Mouse (Mus musculus) hindbrain, postnatal 0 days (tissue): ENCODE measurements at regions not wholly inside any gene's neighbourhood (a gene's known extent, or its start where the extent isn't known, plus 50 kb on each side); places are given as distances from the start of the nearest gene placed in this dataset.

Experiments
- ATAC-seq: fragments of 200-750 bp; cut with Nextera tagmentation; 2 replicates; pipeline ENCODE4 v1.8.0; 2017; ENCODE audit warnings: mild to moderate bottlenecking, moderate TSS enrichment, moderate library complexity
- DNase-seq: peaks from one replicate; pipeline ENCODE4 v3.0.0-alpha.2; 2015; ENCODE audit warnings: low spot score
- H3K27ac ChIP-seq: fragments of 300-500 bp; sonication (generic); 2 replicates; pipeline ENCODE4 v1.5.1; 2014; ENCODE audit warnings: mild to moderate bottlenecking
- H3K27me3 ChIP-seq: fragments of 300-500 bp; sonication (generic); 2 replicates; pipeline ENCODE4 v1.6.1; 2014; ENCODE audit warnings: low read length, mixed read lengths; ENCODE audit not compliant: insufficient read depth
- H3K36me3 ChIP-seq: fragments of 300-500 bp; sonication (generic); 2 replicates; pipeline ENCODE4 v1.6.1; 2014; ENCODE audit warnings: low read length, mixed read lengths; ENCODE audit not compliant: insufficient read depth
- H3K4me1 ChIP-seq: fragments of 300-500 bp; sonication (generic); 2 replicates; pipeline ENCODE4 v1.6.1; 2014; ENCODE audit warnings: antibody characterized with exemption, low read length, mixed read lengths; ENCODE audit not compliant: insufficient read depth
- H3K4me2 ChIP-seq: fragments of 300-500 bp; sonication (generic); 2 replicates; pipeline ENCODE4 v1.6.1; 2014; ENCODE audit warnings: low read depth, mild to moderate bottlenecking, low read length, moderate library complexity, mixed read lengths
- H3K4me3 ChIP-seq: fragments of 300-500 bp; sonication (generic); 2 replicates; pipeline ENCODE4 v1.5.1; 2014; ENCODE audit warnings: low read length
- H3K9ac ChIP-seq: fragments of 300-500 bp; sonication (generic); replicated peaks from 2 replicates; pipeline ENCODE4 v1.6.1; 2014; ENCODE audit warnings: mild to moderate bottlenecking, low read length, moderate library complexity, mixed read lengths
- H3K9me3 ChIP-seq: fragments of 300-500 bp; sonication (generic); 2 replicates; pipeline ENCODE4 v1.6.1; 2016; ENCODE audit warnings: low read length, mixed read lengths
- CTCF ChIP-seq: IDR thresholded peaks from 2 replicates; pipeline ENCODE4 v1.5.1; 2016; ENCODE audit warnings: antibody characterized with exemption, control low read depth, low read depth
- WGBS: fragments of 180-500 bp; shearing (Covaris S2); extraction: QIAGEN DNeasy Blood & Tissue Kit; methylation state at CpG from one replicate; pipeline ENCODE4 v1.1.7; 2014; 5-methylcytosine and 5-hydroxymethylcytosine counted together

DNA sequence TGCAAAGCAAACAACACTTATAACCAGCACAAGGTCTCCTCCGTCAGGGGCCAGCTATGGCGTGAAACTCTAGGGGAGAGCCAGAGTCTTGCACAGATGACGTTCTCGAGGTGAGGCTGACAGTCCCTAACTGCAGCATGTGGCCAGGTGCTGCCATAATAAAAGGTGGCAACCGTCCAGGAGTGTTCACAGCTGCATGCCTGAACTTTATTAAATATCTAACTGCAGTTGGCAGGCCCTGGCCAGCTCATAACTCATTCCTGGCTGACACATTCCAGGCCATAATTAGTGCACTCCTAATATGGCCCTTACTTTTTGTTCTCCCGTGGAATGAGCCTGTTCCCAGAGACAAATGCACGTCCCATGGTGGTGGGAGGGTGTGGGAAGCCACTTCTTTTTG, 169.6 kb downstream of the Gas1 start:
- 49% methylated on average over 7 of the region's 7 CpGs for whole genome bisulfite sequencing
- H3K4me1 ChIP-seq = no peaks in the 10 kb centered on the region
- no peaks in the 10 kb centered on the region for H3K36me3 ChIP-seq
- TF ChIP-seq CTCF = no peak
- no peak overlapping the region for H3K4me2 ChIP-seq
- DNase-seq (peak; percentile 32), ATAC-seq (0 out of 2 replicates have a peak, but pooled peaks have one; percentile 35)
- no peak overlapping the region for H3K4me3 ChIP-seq
- H3K9ac ChIP-seq = no peak overlapping the region
- no peaks in the 10 kb centered on the region for H3K9me3 ChIP-seq
- no peaks in the 10 kb centered on the region for H3K27me3 ChIP-seq
- H3K27ac ChIP-seq = no peak overlapping the region

DNA sequence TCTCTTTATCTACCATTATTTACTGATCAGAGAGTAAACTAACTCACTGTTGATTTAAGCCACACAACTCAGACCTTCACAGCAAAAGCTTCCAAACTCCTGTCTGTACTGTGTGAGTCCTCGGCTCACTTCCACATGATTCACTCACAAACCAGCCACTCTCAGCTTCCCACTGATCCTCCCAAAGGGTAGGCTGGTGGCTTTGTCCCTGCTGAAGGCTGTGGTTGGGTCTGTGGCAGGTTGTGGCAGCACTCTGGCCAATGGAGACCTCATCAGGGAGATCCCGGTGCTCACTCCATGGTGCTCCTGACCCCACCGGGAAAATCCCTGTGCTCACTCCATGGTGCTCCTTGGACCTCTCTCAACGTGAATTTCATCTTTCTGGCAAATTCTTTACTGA, 170.1 kb downstream of the Gas1 start:
- no peak for TF ChIP-seq CTCF
- H3K4me3 ChIP-seq = no peak overlapping the region
- no peak overlapping the region for H3K27ac ChIP-seq
- H3K4me2 ChIP-seq = no peak overlapping the region
- H3K9ac ChIP-seq = no peak overlapping the region
- no peaks in the 10 kb centered on the region for H3K4me1 ChIP-seq
- no peaks in the 10 kb centered on the region for H3K36me3 ChIP-seq
- no peaks in the 10 kb centered on the region for H3K27me3 ChIP-seq
- H3K9me3 ChIP-seq = no peaks in the 10 kb centered on the region
- DNase-seq (no peak), ATAC-seq (no peak)
- WGBS = 71% methylated on average over 4 of the region's 4 CpGs

DNA sequence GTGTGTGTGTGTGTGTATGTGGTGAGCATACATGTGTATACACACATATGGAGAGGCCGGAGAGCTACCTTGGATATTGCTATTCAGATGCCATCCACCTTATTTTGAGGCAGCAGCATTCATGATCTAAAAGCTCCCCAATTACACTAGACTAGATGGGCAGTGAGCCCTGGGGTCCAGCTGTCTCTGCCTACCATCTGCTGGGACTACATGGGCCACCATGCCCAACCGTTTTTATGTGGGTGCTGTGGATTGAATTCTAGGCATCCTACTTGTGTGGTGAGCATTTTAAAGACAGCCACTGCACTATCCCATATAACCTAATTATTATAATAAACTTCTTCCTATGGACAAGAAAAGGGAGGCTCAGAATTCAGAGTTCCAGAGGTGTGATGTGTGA, 172.6 kb downstream of the Gas1 start:
- Histone ChIP-seq H3K27me3 (no peaks in the 10 kb centered on the region), H3K9me3 (no peaks in the 10 kb centered on the region), H3K4me3 (no peak overlapping the region), H3K36me3 (no peaks in the 10 kb centered on the region), H3K9ac (no peak overlapping the region), H3K4me1 (no peaks in the 10 kb centered on the region), H3K4me2 (no peak overlapping the region), H3K27ac (no peak overlapping the region)
- 77% methylated on average over 2 of the region's 2 CpGs for WGBS
- no peak for TF ChIP-seq CTCF
- DNase-seq (no peak), ATAC-seq (no peak)

DNA sequence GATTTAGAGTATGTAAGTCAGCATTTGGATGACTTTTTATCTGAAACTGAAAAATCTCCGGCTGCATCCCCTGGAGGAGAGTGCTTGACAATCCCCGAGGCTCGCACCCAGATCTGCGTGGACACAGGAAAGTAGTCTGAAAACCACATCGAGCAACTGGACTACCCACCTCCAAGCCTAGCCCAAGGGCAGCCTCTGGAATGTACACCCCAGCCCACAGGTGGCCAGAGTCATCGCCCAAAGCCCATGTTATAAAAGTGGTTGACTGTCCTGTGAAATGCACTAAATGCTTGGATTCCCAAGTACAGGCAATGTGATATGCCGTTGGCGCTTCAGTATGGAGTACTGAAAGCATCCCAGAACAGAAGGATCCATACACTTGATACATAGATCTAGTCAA, 175.1 kb downstream of the Gas1 start:
- TF ChIP-seq CTCF = no peak
- H3K36me3 ChIP-seq = no peaks in the 10 kb centered on the region
- no peak overlapping the region for H3K4me3 ChIP-seq
- ATAC-seq (no peak), DNase-seq (no peak)
- WGBS = 91% methylated on average over 8 of the region's 8 CpGs
- H3K4me1 ChIP-seq = no peaks in the 10 kb centered on the region
- H3K4me2 ChIP-seq = no peak overlapping the region
- no peaks in the 10 kb centered on the region for H3K27me3 ChIP-seq
- no peak overlapping the region for H3K27ac ChIP-seq
- H3K9ac ChIP-seq = no peak overlapping the region
- H3K9me3 ChIP-seq = no peaks in the 10 kb centered on the region

DNA sequence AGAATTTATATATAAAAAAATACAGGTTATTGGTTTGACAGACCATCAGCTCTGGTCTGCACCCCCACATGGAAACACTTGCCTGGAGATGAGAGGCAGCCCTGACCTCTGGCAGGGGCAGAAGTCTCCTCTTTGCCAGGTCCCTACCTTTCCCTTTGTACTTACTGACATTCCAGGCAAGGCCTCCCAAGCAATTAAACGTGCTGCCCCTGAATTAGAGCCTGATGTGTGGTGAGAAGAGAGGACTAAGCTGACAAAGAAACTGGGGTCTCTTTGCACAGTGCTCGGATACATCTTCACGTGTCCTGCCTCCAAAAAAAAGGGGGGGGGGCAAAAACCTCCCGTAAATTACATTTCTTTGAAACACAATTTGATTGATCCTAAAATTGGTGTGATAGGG, 175.5 kb downstream of the Gas1 start:
- Histone ChIP-seq H3K9ac (no peak overlapping the region), H3K4me2 (no peak overlapping the region), H3K4me1 (no peaks in the 10 kb centered on the region), H3K27ac (no peak overlapping the region), H3K36me3 (no peaks in the 10 kb centered on the region), H3K9me3 (no peaks in the 10 kb centered on the region), H3K4me3 (no peak overlapping the region), H3K27me3 (no peaks in the 10 kb centered on the region)
- no peak for TF ChIP-seq CTCF
- DNase-seq = no peak
- no peak for ATAC-seq
- 67% methylated on average over 4 of the region's 4 CpGs for WGBS

DNA sequence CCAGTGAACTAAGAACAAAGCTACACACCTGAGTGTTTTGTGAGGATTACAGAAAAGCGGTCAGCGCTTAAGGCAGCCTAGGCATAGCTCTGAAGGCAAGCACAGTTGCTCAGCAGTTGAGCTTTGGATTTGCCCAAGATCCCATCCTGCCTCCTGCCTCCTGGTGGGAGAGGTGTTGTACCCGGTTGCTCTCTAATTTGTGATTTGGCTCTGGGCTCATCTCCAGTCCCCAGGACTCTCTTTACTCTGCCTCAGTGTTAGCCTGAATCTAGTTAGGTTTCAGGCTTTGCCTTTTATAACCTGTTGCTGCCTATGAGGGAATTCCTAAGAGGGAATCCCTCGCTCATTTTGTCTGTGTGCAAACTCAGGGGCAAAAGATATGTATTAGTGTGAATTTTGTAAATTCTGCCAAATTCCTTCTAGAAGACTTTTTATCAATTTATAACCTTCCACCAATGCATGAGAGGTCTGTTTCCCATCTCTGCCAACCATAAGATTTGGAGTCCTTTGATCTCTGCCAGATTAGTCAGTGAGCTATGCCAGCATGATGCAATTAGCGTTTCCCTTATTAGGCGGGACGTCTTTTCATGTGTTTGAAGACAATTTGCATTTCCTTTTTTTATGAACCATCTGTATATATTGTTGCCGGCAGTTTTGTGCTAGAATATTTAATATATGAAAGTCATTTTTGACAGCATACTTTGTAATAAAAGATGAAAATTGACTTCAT, 176.4 kb downstream of the Gas1 start:
- Histone ChIP-seq H3K4me2 (no peak overlapping the region), H3K4me3 (no peak overlapping the region), H3K4me1 (no peaks in the 10 kb centered on the region), H3K27ac (no peak overlapping the region), H3K9ac (no peak overlapping the region), H3K9me3 (no peaks in the 10 kb centered on the region), H3K27me3 (no peaks in the 10 kb centered on the region), H3K36me3 (no peaks in the 10 kb centered on the region)
- ATAC-seq (no peak), DNase-seq (peak; percentile 33)
- 41% methylated on average over 8 of the region's 8 CpGs for WGBS
- no peak for TF ChIP-seq CTCF

DNA sequence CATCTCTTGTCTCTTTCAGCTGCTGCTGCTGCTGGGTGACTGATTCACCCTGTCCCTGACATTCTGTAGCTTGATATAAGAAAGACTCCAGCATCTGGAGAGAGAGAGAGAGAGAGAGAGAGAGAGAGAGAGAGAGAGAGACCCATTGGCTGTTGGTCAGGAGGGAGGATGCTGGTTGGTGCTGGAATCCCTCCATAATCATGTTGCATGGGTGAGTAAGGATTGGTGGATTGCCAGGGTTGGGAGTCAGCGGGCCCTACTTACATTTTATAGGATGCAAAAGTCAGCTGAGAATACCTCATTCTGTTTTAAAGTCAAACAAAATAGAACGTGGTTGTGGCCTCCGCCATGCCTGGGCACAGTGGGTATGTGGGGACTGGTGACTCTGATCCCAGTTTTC, 174.5 kb upstream of the Tut7 start:
- WGBS = 83% methylated on average over 3 of the region's 3 CpGs
- no peak overlapping the region for H3K27ac ChIP-seq
- DNase-seq (no peak), ATAC-seq (no peak)
- no peaks in the 10 kb centered on the region for H3K27me3 ChIP-seq
- no peaks in the 10 kb centered on the region for H3K9me3 ChIP-seq
- no peaks in the 10 kb centered on the region for H3K4me1 ChIP-seq
- H3K4me2 ChIP-seq = no peak overlapping the region
- TF ChIP-seq CTCF = no peak
- H3K9ac ChIP-seq = no peak overlapping the region
- H3K4me3 ChIP-seq = no peak overlapping the region
- H3K36me3 ChIP-seq = no peaks in the 10 kb centered on the region
